15 mouse cellular contexts compared by ENCODE assay signal in the genomic region with DNA sequence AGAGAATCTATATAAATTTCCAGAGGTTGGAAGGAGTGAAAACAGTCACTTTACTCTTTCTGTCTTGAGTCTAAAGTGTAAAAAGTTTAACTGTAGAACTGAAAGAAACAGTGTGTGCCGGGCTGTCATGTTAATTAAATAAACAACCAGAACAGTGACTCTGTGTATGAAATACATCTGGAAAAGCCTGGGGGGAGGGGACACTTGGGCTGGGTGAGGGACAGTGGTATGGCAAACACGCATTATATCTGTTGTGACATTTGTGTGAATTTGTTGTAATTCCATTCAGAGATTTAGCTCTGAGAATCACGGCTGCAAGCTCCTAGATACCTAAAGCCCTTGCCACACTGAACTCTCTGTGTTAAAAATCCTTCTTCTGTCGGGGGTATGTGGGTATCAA. TPM values are rescaled to one million over a fixed set of nuclear protein-coding genes. Genes with fewer than 3 reads are reported as not detected.
DNase-seq lines count a peak whose midpoint lies in the region; ATAC-seq lines count a peak whose summit lies in the region.
"Had no signal": no experiment of that assay in that cellular context is flagged by ENCODE, and none has a peak within 500 bp of the region (broad histone marks: within the 10 kb centered on the region; RNA-seq: fewer than 3 reads in every experiment).

No protein-coding gene starts in this region.

- H3K36me3 ChIP-seq in heart, embryonic 13.5 days = no peaks in the 10 kb centered on the region
- H3K36me3 ChIP-seq in intestine, embryonic 14.5 days (ENCODE audit: control insufficient read depth, insufficient read depth, low read length) = no peaks in the 10 kb centered on the region
- H3K36me3 ChIP-seq: embryonic facial prominence, embryonic 15.5 days; forebrain, embryonic 12.5 days; heart, embryonic 10.5 days had no signal

- H3K27ac ChIP-seq in heart, embryonic 13.5 days (replicated peaks) = no peak overlapping the region
- H3K27ac ChIP-seq in intestine, embryonic 14.5 days (ENCODE audit: low read depth) = peak overlapping the region; percentile 16
- H3K27ac ChIP-seq: embryonic facial prominence, embryonic 15.5 days; forebrain, embryonic 12.5 days; heart, embryonic 10.5 days had no signal

- H3K4me2 ChIP-seq in heart, embryonic 13.5 days = peak overlapping the region; percentile 11; the same call in 1 of the 2 replicates
- H3K4me2 ChIP-seq in intestine, embryonic 14.5 days (ENCODE audit: low read length) = peak overlapping the region; percentile 39
- H3K4me2 ChIP-seq: embryonic facial prominence, embryonic 15.5 days; forebrain, embryonic 12.5 days had no signal

- H3K9me3 ChIP-seq in heart, embryonic 13.5 days = no peaks in the 10 kb centered on the region
- H3K9me3 ChIP-seq in intestine, embryonic 14.5 days (ENCODE audit: control insufficient read depth, low read length) = no peaks in the 10 kb centered on the region
- H3K9me3 ChIP-seq: embryonic facial prominence, embryonic 15.5 days; forebrain, embryonic 12.5 days; heart, embryonic 10.5 days had no signal

- 0 out of 2 replicates have a peak overlapping the region, but pooled peaks have one; percentile 33 for H3K9ac ChIP-seq in heart, embryonic 13.5 days
- H3K9ac ChIP-seq in intestine, embryonic 14.5 days (ENCODE audit: low read length) = no peak overlapping the region
- H3K9ac ChIP-seq: embryonic facial prominence, embryonic 15.5 days; forebrain, embryonic 12.5 days had no signal

- no peak for DNase-seq in heart, postnatal 36 days
- peak; percentile 9 to 30 for DNase-seq in kidney, postnatal 4 days
- no peak for DNase-seq in kidney, postnatal 14 days
- peak; percentile 25 for DNase-seq in MN1 (ENCODE audit: low spot score)
- DNase-seq in intestine, embryonic 14.5 days (ENCODE audit: low spot score) = peak; percentile 54
- DNase-seq in right cerebral cortex, postnatal 36 days (ENCODE audit: low spot score in 2 of 2) = no peak
- DNase-seq in gastrocnemius, postnatal 14 days = no peak
- DNase-seq: adrenal gland, postnatal 14 days; cerebellum, postnatal 10 days; right cerebral cortex, postnatal 14 days had no signal

- H3K4me3 ChIP-seq in heart, embryonic 13.5 days = no peak overlapping the region
- no peak overlapping the region for H3K4me3 ChIP-seq in intestine, embryonic 14.5 days (ENCODE audit: low read depth, low read length)
- H3K4me3 ChIP-seq: embryonic facial prominence, embryonic 15.5 days; forebrain, embryonic 12.5 days; heart, embryonic 10.5 days had no signal

- 59% methylated on average over 4 of the region's 4 CpGs for WGBS in heart, embryonic 13.5 days
- 38% methylated on average over 4 of the region's 4 CpGs for WGBS in intestine, embryonic 14.5 days

- no peaks in the 10 kb centered on the region for H3K27me3 ChIP-seq in heart, embryonic 13.5 days (replicated peaks)
- H3K27me3 ChIP-seq in intestine, embryonic 14.5 days (replicated peaks; ENCODE audit: control insufficient read depth, insufficient read depth, low read length) = no peaks in the 10 kb centered on the region

- intact Hi-C loops in heart, postnatal 36 days (cut with DNase I) = loop anchor here (5.0 kb wide), 1 partner anchor 77 kb away; no protein-coding TSS in a partner anchor
- intact Hi-C loops in gastrocnemius, postnatal 14 days (cut with DNase I; ENCODE audit: low total_unique reads) = no loop called here

- H3K4me1 ChIP-seq in heart, embryonic 13.5 days = peaks cover 67% of the 10 kb centered on the region
- H3K4me1 ChIP-seq in intestine, embryonic 14.5 days (replicated peaks; ENCODE audit: control insufficient read depth, insufficient read depth, low read length) = peaks cover 47% of the 10 kb centered on the region

- no peak for ATAC-seq in heart, embryonic 13.5 days (ENCODE audit: extremely low read depth, insufficient number of reproducible peaks, low FRiP score, low TSS enrichment)
- no peak for ATAC-seq in intestine, embryonic 14.5 days (replicated peaks; ENCODE audit: low FRiP score, low TSS enrichment, low read depth)

RNA-seq across cellular contexts. Expression of a gene that starts 5.9 kb away (rescaled TPM):
- 8.5 and 9.7 TPM in 2 replicates for polyA plus RNA-seq in heart, embryonic 13.5 days (2015; fragmentation: Nextera tagmentation; extraction: Ambion mirVana)
- total RNA-seq in heart, postnatal 36 days (2021) = 10 to 100 TPM; 51.1 to 64.5 TPM
- 24.3 and 26.9 TPM in 2 replicates for polyA plus RNA-seq in intestine, embryonic 14.5 days (2014; fragmentation: Nextera tagmentation; extraction: Ambion mirVana)
- 1 to 10 TPM; 5.7 TPM for total RNA-seq in gastrocnemius, postnatal 14 days (2021)
- polyA plus RNA-seq: C2C12 had no signal

Comparison
In these comparisons a context has a peak if more than half of its experiments do, and no peak if none do; other contexts are left out.
1. DNase-seq: peak in kidney, postnatal 4 days (2 of 2), MN1 (single experiment) and intestine, embryonic 14.5 days (single experiment); none in heart, postnatal 36 days (0 of 2), kidney, postnatal 14 days (single experiment), right cerebral cortex, postnatal 36 days (0 of 2) and gastrocnemius, postnatal 14 days (single experiment).
2. RNA of a gene that starts 5.9 kb away (total RNA-seq): 51.1 to 64.5 TPM in heart, postnatal 36 days; 5.7 TPM in gastrocnemius, postnatal 14 days; every median in the first group is over 4 times any median in the second.